Mouse (Mus musculus): ENCODE results near the gene Etv5.

DNA sequence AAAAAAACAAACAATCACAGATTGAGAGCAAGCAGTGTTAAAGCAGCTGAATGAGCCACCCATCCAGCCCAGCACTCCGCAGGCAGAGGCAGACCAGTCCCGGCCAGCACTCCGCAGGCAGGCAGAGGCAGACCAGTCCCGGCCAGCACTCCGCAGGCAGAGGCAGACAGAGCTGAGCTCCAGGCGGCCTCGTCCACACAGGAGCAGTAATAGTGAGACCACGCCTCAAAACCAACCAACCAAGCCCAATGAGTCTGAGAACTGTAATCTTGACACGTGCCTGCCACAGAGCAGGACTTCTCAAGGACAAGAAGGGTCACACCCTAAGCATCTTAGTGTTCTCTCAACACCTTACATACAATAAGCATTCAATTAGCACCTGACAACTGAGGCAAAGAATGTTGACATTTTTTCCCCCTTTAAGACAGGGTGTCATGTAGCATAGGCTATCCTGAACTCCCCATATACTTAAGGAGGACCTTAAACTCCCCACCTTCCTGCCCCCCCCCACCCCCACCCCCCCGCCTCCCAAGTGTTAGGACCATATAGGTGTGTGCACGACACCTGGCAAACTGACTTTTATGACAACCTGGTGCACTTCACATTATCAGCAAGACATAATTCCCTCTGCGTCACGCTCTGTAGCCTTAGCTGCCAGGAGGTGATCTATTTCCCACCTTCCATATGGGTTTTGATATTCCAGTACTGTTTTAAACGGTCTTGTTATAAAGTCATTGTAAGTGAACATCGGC, 44.2 kb downstream of the Etv5 start:
- TF ChIP-seq SIN3A (IDR thresholded peaks at IDR 0.05; ENCODE audit: low read length) (no peak), HCFC1 (IDR thresholded peaks at IDR 0.05; ENCODE audit: low read depth, low read length) (no peak), CTCF (conservative IDR thresholded peaks at IDR 0.05 in 1 of 2, IDR thresholded peaks at IDR 0.05 in 1 of 2; ENCODE audit: low read depth in 2 of 2, low read length in 2 of 2) (no peak), POLR2A (IDR thresholded peaks at IDR 0.05; ENCODE audit: low read depth, low read length) (no peak), EP300 (IDR thresholded peaks at IDR 0.05; ENCODE audit: low read length) (no peak), MAFK (IDR thresholded peaks at IDR 0.05; ENCODE audit: insufficient replicate concordance, low read length) (no peak), ZNF384 (IDR thresholded peaks at IDR 0.05; ENCODE audit: low read depth, low read length) (no peak), POLR2AphosphoS2 (IDR thresholded peaks at IDR 0.05; ENCODE audit: low read depth, low read length) (no peak), ZC3H11A (IDR thresholded peaks at IDR 0.05; ENCODE audit: low read depth, low read length) (no peak), TBP (conservative IDR thresholded peaks at IDR 0.05; ENCODE audit: low read depth, low read length) (no peak)

Measured in CH12.LX (cell line).